Mouse (Mus musculus): ENCODE results near the gene Casp6. TPM values are rescaled to one million over a fixed set of nuclear protein-coding genes. Genes with fewer than 3 reads are reported as not detected.

Gene Casp6
- polyA plus RNA-seq, 1 experiment from 2014 or later = 20.8 TPM

GRCm38 (mm10) chr3:129962533-129962932 is 61.3 kb downstream of the Casp6 start:
- Histone ChIP-seq H3K4me3 (ENCODE audit: low read length) (no peak overlapping the region), H3K27me3 (replicated peaks; ENCODE audit: control insufficient read depth, insufficient read depth, low read length) (no peaks in the 10 kb centered on the region), H3K4me1 (ENCODE audit: control insufficient read depth, insufficient read depth, low read depth, low read length) (no peaks in the 10 kb centered on the region), H3K9ac (ENCODE audit: low read depth, low read length) (no peak overlapping the region), H3K9me3 (ENCODE audit: control insufficient read depth, low read length) (no peaks in the 10 kb centered on the region), H3K4me2 (ENCODE audit: low read length) (no peak overlapping the region), H3K27ac (ENCODE audit: low read depth, low read length) (no peak overlapping the region), H3K36me3 (ENCODE audit: control insufficient read depth, insufficient read depth, low read length) (no peaks in the 10 kb centered on the region)
- 67% methylated on average over 8 of the region's 8 CpGs for WGBS
- no peak for ATAC-seq

Other genes with a start within 250 kb of the Casp6 start
- 1.8 and 1.9 TPM in 2 replicates for gene Egf, start 146.1 kb upstream of the Casp6 start, polyA plus RNA-seq (2015; fragmentation: Nextera tagmentation; extraction: Ambion mirVana)
- gene Lrit3, start 97.4 kb upstream of the Casp6 start, polyA plus RNA-seq (2015; fragmentation: Nextera tagmentation; extraction: Ambion mirVana) = not detected in 2 replicates
- 0.16 and 0.18 TPM in 2 replicates for gene Rrh, start 78.8 kb upstream of the Casp6 start, polyA plus RNA-seq (2015; fragmentation: Nextera tagmentation; extraction: Ambion mirVana)
- 37.6 and 39.9 TPM in 2 replicates for gene Gar1, start 70.0 kb upstream of the Casp6 start, polyA plus RNA-seq (2015; fragmentation: Nextera tagmentation; extraction: Ambion mirVana)
- gene Cfi, start 65.5 kb upstream of the Casp6 start, polyA plus RNA-seq (2015; fragmentation: Nextera tagmentation; extraction: Ambion mirVana) = 0.44 and 0.53 TPM in 2 replicates
- gene Pla2g12a, start 22.8 kb upstream of the Casp6 start, polyA plus RNA-seq (2015; fragmentation: Nextera tagmentation; extraction: Ambion mirVana) = 39.2 and 39.8 TPM in 2 replicates
- 5.7 and 6.5 TPM in 2 replicates for gene Mcub, start 68.8 kb downstream of the Casp6 start, polyA plus RNA-seq (2015; fragmentation: Nextera tagmentation; extraction: Ambion mirVana)
- 29.6 and 38.0 TPM in 2 replicates for gene Sec24b, start 160.1 kb downstream of the Casp6 start, polyA plus RNA-seq (2015; fragmentation: Nextera tagmentation; extraction: Ambion mirVana)
- gene Col25a1, start 230.1 kb downstream of the Casp6 start, polyA plus RNA-seq (2015; fragmentation: Nextera tagmentation; extraction: Ambion mirVana) = 4.8 and 5.0 TPM in 2 replicates

All from hindbrain, embryonic 16.5 days (tissue).